Mouse (Mus musculus): Measurements from ENCODE around the gene Gm4070. TPM values are rescaled to one million over a fixed set of nuclear protein-coding genes. Genes with fewer than 3 reads are reported as not detected.
"Not testable (repeated sequence)": the region's sequence is repeated elsewhere in the genome, so short reads cannot be mapped to it uniquely, and the experiment has no call there.

Gm4070 gene
- polyA plus RNA-seq, 1 experiment from 2014 or later: 0.34 TPM

- not testable (repeated sequence) for H3K4me1 ChIP-seq (ENCODE audit: control insufficient read depth, insufficient read depth, low read length); H3K4me2 ChIP-seq (ENCODE audit: low read depth, low read length); H3K27me3 ChIP-seq (ENCODE audit: control insufficient read depth, insufficient read depth, low read length); H3K36me3 ChIP-seq (replicated peaks; ENCODE audit: control insufficient read depth, insufficient read depth, low read depth, low read length); DNase-seq (ENCODE audit: low spot score); H3K9me3 ChIP-seq (replicated peaks; ENCODE audit: control insufficient read depth, low read length); ATAC-seq (replicated peaks; ENCODE audit: insufficient number of reproducible peaks, low FRiP score, low TSS enrichment, low read depth); H3K27ac ChIP-seq (replicated peaks; ENCODE audit: low read depth, low read length); H3K4me3 ChIP-seq (ENCODE audit: low read depth, low read length); H3K9ac ChIP-seq (replicated peaks; ENCODE audit: low read length)
- WGBS: no CpG with 5 or more reads among the region's 2 CpGs
Observed at GRCm38 (mm10) chr7:105855718-105856560, 97.8 kb downstream of the Gm4070 start.

Other genes starting within 250 kb of the Gm4070 start
- gene Ilk, start 217.4 kb downstream of the Gm4070 start, polyA plus RNA-seq (2014; fragmentation: Nextera tagmentation; extraction: Ambion mirVana): 239 TPM in 2 replicates
- 46.2 and 51.2 TPM in 2 replicates for gene Rrp8, start 216.6 kb downstream of the Gm4070 start, polyA plus RNA-seq (2014; fragmentation: Nextera tagmentation; extraction: Ambion mirVana)
- gene Taf10, start 209.6 kb downstream of the Gm4070 start, polyA plus RNA-seq (2014; fragmentation: Nextera tagmentation; extraction: Ambion mirVana): 168 and 181 TPM in 2 replicates
- gene Tpp1, start 201.7 kb downstream of the Gm4070 start, polyA plus RNA-seq (2014; fragmentation: Nextera tagmentation; extraction: Ambion mirVana): 38.1 and 42.6 TPM in 2 replicates
- gene Dchs1, start 166.3 kb downstream of the Gm4070 start, polyA plus RNA-seq (2014; fragmentation: Nextera tagmentation; extraction: Ambion mirVana): 18.5 and 19.3 TPM in 2 replicates
- 294 and 319 TPM in 2 replicates for gene Mrpl17, start 142.9 kb downstream of the Gm4070 start, polyA plus RNA-seq (2014; fragmentation: Nextera tagmentation; extraction: Ambion mirVana)